Mouse (Mus musculus) heart, postnatal 25 days (tissue): ENCODE results near the gene Tas2r135. TPM values are rescaled to one million over a fixed set of nuclear protein-coding genes. Genes with fewer than 3 reads are reported as not detected.
A peak's percentile ranks its signal among the peaks of the same experiment; 100 is the strongest.

Experiments used
- DNase-seq: peaks from one replicate; pipeline ENCODE4 v3.0.0; 2022; ENCODE audit warnings: low spot score
- intact Hi-C: fragments of 180-260 bp; cut with DNase I; formaldehyde crosslinking; loops from one replicate; pipeline ENCODE4 v1.15.1; 2025
- total RNA-seq, 2 experiments: library from RNA; stranded (reverse); gene quantifications; 2 replicates each; pipeline ENCODE4 v1.2.3; 2021

Tas2r135 gene
- total RNA-seq, 2 experiments from 2014 or later = not detected

- DNase-seq = no peak
- intact Hi-C loops = no loop called here
Observed at GRCm38 (mm10) chr6:42421439-42421838, 16.2 kb downstream of the Tas2r135 start.

- no peak for DNase-seq
- intact Hi-C loops = no loop called here
Observed at GRCm38 (mm10) chr6:42424472-42424871, 19.2 kb downstream of the Tas2r135 start.

- no peak for DNase-seq
- intact Hi-C loops = no loop called here
Observed at GRCm38 (mm10) chr6:42426337-42426736, 21.1 kb downstream of the Tas2r135 start.

GRCm38 (mm10) chr6:42433554-42433953 lies 28.3 kb downstream of the Tas2r135 start:
- no peak for DNase-seq
- intact Hi-C loops = loop anchor here (5.0 kb wide), 1 partner anchor 51 kb away; no protein-coding TSS in a partner anchor

- peak; percentile 22 for DNase-seq
- intact Hi-C loops = loop anchor here (5.0 kb wide), 1 partner anchor 52 kb away; no protein-coding TSS in a partner anchor
Observed at GRCm38 (mm10) chr6:42434446-42434845, 29.2 kb downstream of the Tas2r135 start, which contains the start of gene Tas2r126. TSS of gene Tas2r126 (plus strand) at chr6:42434535.

GRCm38 (mm10) chr6:42435490-42435889 lies 30.3 kb downstream of the Tas2r135 start:
- no peak for DNase-seq
- intact Hi-C loops = no loop called here

- no peak for DNase-seq
- intact Hi-C loops = no loop called here
Observed at GRCm38 (mm10) chr6:42441395-42441794, 36.2 kb downstream of the Tas2r135 start.

GRCm38 (mm10) chr6:42444491-42444890 lies 39.3 kb downstream of the Tas2r135 start:
- intact Hi-C loops = no loop called here
- no peak for DNase-seq

GRCm38 (mm10) chr6:42447381-42447780 lies 42.1 kb downstream of the Tas2r135 start:
- no peak for DNase-seq
- intact Hi-C loops = no loop called here

Other genes starting within 250 kb of the Tas2r135 start
- gene Tas2r144, start 190.1 kb upstream of the Tas2r135 start, total RNA-seq = not detected
- gene Gstk1, start 159.5 kb upstream of the Tas2r135 start, total RNA-seq = 100 to 1,000 TPM; 119 to 129 TPM
- gene Tmem139, start 143.5 kb upstream of the Tas2r135 start, total RNA-seq = under 1 TPM in 1 of 2 experiments, not detected in 1; 0.29 TPM
- 10 to 100 TPM; 10.5 to 11.7 TPM for gene Casp2, start 140.4 kb upstream of the Tas2r135 start, total RNA-seq
- 1 to 10 TPM; 4.3 to 4.9 TPM for gene Clcn1, start 118.7 kb upstream of the Tas2r135 start, total RNA-seq
- 1 to 10 TPM in 1 of 2 experiments, under 1 TPM in 1; 0.59 to 1.1 TPM for gene Fam131b, start 80.8 kb upstream of the Tas2r135 start, total RNA-seq
- gene Zyx, start 55.8 kb upstream of the Tas2r135 start, total RNA-seq = 10 to 100 TPM; 57.1 to 59.8 TPM
- under 1 TPM; 0.26 to 0.31 TPM for gene Epha1, start 32.2 kb upstream of the Tas2r135 start, total RNA-seq
- under 1 TPM in 1 of 2 experiments, not detected in 1; 0.39 TPM for gene Tas2r143, start 5.2 kb upstream of the Tas2r135 start, total RNA-seq
- not detected for gene Tas2r126, start 29.1 kb downstream of the Tas2r135 start, total RNA-seq
- not detected for gene Olfr458, start 59.8 kb downstream of the Tas2r135 start, total RNA-seq
- not detected for gene Olfr457, start 70.9 kb downstream of the Tas2r135 start, total RNA-seq
- not detected for gene Olfr456, start 81.8 kb downstream of the Tas2r135 start, total RNA-seq
- not detected for gene Olfr455, start 142.2 kb downstream of the Tas2r135 start, total RNA-seq
- not detected for gene Tcaf3, start 192.3 kb downstream of the Tas2r135 start, total RNA-seq
- gene Tcaf2, start 239.8 kb downstream of the Tas2r135 start, total RNA-seq = 1 to 10 TPM; 3.3 to 3.6 TPM